Mouse (Mus musculus): ENCODE data around the gene Mogat1. TPM values are rescaled to one million over a fixed set of nuclear protein-coding genes. Genes with fewer than 3 reads are reported as not detected.
A peak's percentile ranks its signal among the peaks of the same experiment; 100 is the strongest.

The Mogat1 gene
- polyA plus RNA-seq, 1 experiment from 2014 or later, result 0.80 TPM

DNA sequence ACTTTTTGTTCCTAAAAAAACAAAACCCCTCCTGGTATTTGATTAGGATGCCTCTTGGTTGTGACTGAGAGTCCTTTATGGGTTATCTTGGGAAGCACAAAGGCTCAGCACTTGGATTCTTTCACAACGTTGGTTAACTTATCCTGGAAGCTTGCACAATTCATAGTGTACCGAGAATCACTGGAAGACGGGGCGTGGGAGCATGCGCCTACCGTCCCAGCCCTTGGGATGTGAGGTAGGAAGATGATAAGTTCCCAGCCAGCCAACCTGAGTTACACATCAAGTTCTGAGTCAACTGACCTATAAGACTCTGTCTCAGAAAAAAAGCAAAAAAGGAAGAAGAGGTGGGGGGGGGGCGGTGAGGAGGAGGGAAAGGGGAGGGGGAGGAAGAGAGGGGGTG, 8.1 kb downstream of the Mogat1 start:
- H3K9me3 ChIP-seq, result no peaks in the 10 kb centered on the region
- no peak overlapping the region for H3K27ac ChIP-seq
- no peak overlapping the region for H3K9ac ChIP-seq
- no peak overlapping the region for H3K4me2 ChIP-seq
- no peaks in the 10 kb centered on the region for H3K27me3 ChIP-seq (replicated peaks)
- H3K36me3 ChIP-seq (replicated peaks), result no peaks in the 10 kb centered on the region
- no peak for ATAC-seq (replicated peaks)
- H3K4me1 ChIP-seq, result no peaks in the 10 kb centered on the region
- 87% methylated on average over 7 of the region's 7 CpGs for WGBS
- H3K4me3 ChIP-seq, result no peak overlapping the region

DNA sequence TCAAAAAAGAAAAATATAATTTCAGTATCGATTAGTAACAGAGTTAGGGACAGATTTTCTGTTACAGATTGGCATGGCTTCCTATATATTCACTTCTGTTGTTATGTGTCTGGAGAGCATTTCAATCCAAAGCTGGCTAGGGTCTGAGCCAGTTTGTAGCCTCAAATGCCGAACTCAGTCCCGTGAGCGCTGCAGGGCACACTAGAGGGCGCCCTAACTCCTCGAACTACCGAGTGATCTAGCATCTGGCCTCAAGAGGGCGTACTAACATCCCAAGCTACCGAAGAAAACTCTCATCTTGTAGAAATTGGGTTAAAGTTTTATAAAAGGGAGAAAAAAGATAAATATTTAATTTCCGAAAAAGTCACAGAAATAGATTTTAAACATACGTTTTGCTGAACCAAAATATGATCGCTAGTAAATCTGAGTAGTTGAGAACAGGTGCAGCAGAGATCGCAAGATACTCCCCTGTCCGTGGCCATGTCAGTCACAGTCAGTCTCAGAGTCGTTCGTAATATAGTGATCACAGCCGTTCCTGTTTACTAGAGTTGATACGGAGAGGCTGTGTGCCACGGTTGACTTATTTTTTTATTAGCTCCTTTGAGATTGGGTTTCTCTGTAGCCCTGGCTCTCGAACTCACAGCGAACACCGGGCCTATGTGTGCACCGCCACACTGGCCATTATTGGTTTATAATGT, 14.5 kb downstream of the Mogat1 start:
- no peak overlapping the region for H3K4me3 ChIP-seq
- H3K4me2 ChIP-seq, result no peak overlapping the region
- no peaks in the 10 kb centered on the region for H3K9me3 ChIP-seq
- H3K27me3 ChIP-seq (replicated peaks), result no peaks in the 10 kb centered on the region
- no peak overlapping the region for H3K9ac ChIP-seq
- ATAC-seq (replicated peaks), result no peak
- H3K4me1 ChIP-seq, result no peaks in the 10 kb centered on the region
- H3K27ac ChIP-seq, result no peak overlapping the region
- no peaks in the 10 kb centered on the region for H3K36me3 ChIP-seq (replicated peaks)
- 48% methylated on average over 23 of the region's 23 CpGs for WGBS

DNA sequence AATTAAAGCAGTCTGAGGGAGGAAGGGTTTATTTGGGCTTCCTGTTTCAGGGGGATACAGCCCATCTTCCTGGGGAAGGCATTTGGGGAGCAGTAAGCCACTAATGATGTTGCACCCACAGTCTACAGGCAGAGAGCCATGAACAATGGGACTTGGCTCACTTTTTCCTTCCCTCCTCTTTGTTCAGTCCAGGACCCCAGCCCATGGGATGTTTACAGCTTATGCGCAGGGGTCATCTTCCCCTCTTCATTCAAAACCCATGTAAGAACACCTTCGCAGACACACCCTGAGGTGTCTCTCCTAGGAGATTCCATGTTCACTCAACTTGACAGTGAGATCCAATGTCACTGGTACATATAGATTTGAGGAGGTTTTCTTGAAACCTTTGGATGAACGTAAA, 17.6 kb downstream of the Mogat1 start:
- Histone ChIP-seq H3K27me3 (replicated peaks) (no peaks in the 10 kb centered on the region), H3K27ac (no peak overlapping the region), H3K4me1 (no peaks in the 10 kb centered on the region), H3K36me3 (replicated peaks) (no peaks in the 10 kb centered on the region), H3K4me3 (no peak overlapping the region), H3K9me3 (no peaks in the 10 kb centered on the region), H3K9ac (no peak overlapping the region), H3K4me2 (no peak overlapping the region)
- WGBS, result 93% methylated on average over 3 of the region's 3 CpGs
- ATAC-seq (replicated peaks), result no peak

DNA sequence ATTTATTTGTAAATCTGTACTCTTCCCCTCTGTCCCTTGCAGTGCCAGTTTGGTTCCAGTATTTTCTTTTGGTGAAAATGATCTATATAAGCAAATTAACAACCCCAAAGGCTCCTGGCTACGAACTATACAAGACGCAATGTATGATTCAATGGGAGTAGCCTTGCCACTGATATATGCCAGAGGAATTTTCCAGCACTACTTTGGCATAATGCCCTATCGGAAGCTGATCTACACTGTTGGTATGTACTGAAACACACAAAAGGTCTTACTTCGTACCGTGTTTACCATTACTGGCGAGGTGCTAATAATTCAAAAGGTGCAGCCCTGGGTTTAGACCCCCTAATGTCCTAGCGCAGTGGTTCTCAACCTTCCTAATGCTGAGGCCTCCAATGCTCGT, 18.2 kb downstream of the Mogat1 start:
- 94% methylated on average over 8 of the region's 8 CpGs for WGBS
- H3K9me3 ChIP-seq, result no peaks in the 10 kb centered on the region
- no peak for ATAC-seq (replicated peaks)
- H3K27ac ChIP-seq, result no peak overlapping the region
- no peaks in the 10 kb centered on the region for H3K4me1 ChIP-seq
- H3K27me3 ChIP-seq (replicated peaks), result no peaks in the 10 kb centered on the region
- H3K36me3 ChIP-seq (replicated peaks), result no peaks in the 10 kb centered on the region
- H3K9ac ChIP-seq, result no peak overlapping the region
- H3K4me3 ChIP-seq, result no peak overlapping the region
- no peak overlapping the region for H3K4me2 ChIP-seq

DNA sequence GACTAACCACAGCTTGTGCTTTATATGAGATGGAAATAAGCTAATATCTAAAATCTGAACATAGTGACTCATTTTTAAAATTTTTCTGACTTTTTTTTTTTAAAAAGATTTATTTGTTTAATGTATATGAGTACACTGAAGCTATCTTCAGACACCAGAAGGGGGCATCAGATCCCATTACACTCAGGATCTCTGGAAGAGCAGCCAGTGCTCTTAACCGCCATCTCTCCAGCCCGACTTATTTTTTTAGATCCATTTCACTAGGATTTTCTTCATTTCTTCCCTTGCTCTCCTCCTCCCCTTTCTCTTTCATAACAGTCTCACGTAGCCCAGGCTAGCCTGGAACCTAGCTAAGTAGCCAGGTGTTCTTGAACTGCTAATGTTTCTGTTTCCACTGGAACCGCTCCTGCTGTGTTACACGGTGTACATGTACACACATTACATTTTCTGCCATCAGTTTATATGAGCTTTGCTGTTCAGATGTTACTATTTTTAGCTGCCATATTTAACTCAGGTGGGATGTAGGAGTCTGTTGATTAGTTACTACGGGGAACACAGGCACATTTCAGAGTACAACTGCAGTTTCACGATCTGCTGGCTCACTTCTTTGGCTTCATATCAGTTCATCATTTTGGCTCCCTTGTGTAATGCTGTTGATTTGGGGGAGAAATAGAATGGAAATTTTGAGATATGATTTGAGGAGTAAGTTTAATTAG, 19.9 kb downstream of the Mogat1 start:
- WGBS, result 80% methylated on average over 7 of the region's 7 CpGs
- Histone ChIP-seq H3K4me3 (no peak overlapping the region), H3K9ac (no peak overlapping the region), H3K27me3 (replicated peaks) (no peaks in the 10 kb centered on the region), H3K4me1 (no peaks in the 10 kb centered on the region), H3K9me3 (no peaks in the 10 kb centered on the region), H3K36me3 (replicated peaks) (no peaks in the 10 kb centered on the region), H3K27ac (no peak overlapping the region), H3K4me2 (no peak overlapping the region)
- no peak for ATAC-seq (replicated peaks)

DNA sequence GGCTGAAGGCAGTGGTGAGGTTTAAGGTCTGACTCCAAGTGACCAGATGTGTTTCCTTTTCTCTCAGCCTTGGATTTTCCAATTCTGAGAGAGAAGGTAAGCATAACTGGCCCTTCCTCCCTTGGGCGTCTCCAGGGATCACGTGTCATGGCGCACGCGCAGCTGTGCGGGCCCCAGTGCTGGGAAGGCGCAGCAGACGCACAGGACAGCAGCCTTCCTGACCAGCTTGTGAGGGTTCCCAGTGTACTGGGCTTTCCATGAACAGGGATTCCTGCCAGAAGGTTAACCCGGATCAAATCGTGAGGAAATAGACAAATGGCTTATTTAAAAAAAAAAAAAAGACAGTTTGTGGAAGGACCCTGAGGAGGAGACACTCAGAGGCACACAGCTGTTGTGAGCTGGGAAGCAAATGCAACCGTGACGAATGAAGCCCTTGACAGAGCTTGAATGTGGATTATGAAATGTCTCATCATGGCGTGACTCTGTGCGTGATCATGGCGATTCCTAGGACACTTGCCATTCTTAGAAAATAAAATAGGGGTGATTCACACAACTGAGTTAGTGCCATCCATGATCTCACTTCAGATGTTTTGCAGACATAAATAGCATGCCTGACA, 21.5 kb downstream of the Mogat1 start:
- no peak overlapping the region for H3K4me3 ChIP-seq
- peaks cover 5% of the 10 kb centered on the region for H3K4me1 ChIP-seq
- no peak overlapping the region for H3K4me2 ChIP-seq
- 83% methylated on average over 15 of the region's 15 CpGs for WGBS
- H3K27ac ChIP-seq, result no peak overlapping the region
- no peaks in the 10 kb centered on the region for H3K36me3 ChIP-seq (replicated peaks)
- H3K9me3 ChIP-seq, result no peaks in the 10 kb centered on the region
- no peak overlapping the region for H3K9ac ChIP-seq
- no peaks in the 10 kb centered on the region for H3K27me3 ChIP-seq (replicated peaks)
- no peak for ATAC-seq (replicated peaks)

DNA sequence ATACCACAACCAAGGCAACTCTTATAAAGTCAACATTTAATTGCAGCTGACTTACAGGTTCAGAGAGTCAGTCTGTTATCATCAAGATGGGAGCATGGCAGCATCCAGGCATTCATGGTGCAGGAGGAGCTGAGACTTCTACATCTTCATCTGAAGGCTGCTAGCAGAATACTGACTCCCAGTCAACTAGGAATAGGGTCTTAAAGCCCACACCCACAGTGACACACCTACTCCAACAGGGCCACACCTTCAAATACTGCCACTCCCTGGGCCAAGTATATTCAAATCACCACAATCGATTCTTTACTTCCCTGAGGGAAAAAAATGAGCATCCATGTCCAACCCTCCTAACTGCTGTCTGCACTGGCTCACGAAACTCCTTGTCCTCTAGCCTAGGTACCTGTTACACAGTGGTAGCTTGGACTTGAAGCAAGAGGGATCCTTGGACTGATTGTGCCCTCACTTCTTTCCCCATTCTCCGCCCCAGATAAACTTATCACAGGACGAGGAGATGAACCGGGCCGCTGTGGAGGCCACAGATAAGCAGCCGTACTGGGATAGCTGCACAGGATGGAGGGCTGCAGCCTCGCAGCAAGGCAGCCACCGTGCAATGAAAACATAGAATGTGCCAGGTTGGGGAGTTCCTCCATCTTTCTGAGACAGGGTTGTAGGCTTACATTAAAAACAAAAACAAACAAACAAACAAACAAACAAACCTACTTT, 23.8 kb downstream of the Mogat1 start:
- Histone ChIP-seq H3K9me3 (no peaks in the 10 kb centered on the region), H3K27me3 (replicated peaks) (no peaks in the 10 kb centered on the region), H3K27ac (no peak overlapping the region), H3K4me2 (no peak overlapping the region), H3K36me3 (replicated peaks) (no peaks in the 10 kb centered on the region), H3K4me3 (no peak overlapping the region), H3K9ac (no peak overlapping the region), H3K4me1 (peaks cover 15% of the 10 kb centered on the region)
- WGBS, result 94% methylated on average over 9 of the region's 9 CpGs
- ATAC-seq (replicated peaks), result no peak

DNA sequence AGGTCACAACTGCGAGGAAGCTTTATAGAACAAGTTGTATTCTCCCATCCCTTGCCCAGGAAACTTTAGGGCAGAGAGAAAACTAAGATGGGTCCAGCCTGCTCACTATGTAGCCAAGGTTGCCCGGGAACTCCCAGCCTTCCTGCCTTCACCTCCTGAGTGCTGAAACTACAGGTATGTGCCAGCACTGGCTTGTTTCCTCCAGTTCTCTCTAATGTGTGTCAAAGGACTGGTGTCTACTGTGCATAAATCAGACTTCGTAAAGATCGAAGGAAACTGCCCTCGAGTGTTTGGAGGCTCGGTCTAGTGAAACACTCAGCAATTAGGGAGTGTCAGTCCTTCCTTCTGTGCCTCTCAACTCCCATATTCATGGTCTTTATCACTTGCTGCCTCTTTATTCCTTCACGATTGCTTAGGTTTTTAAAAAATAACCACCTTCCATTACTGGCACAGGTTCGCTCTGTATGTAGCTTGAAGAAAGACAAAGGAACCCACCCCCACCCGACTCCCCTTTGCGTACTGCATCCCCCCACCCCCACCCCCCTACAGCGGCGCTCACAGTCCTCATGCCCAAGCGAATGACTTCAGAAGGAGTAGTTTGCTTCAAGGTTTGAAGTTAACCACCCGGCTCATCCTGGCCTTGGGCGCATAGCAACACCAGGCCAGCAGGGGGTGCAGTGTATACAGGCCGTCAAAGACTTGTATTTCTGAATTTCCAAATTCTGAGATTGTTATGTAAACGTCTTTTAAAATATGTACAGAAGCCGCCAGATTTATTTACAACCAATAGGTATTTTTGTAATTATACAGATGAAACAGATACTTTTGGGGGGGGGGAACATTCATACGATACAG, 25.7 kb downstream of the Mogat1 start:
- 37% methylated on average over 19 of the region's 19 CpGs for WGBS
- H3K36me3 ChIP-seq (replicated peaks), result no peaks in the 10 kb centered on the region
- H3K4me3 ChIP-seq, result peak overlapping the region; percentile 39
- no peak overlapping the region for H3K27ac ChIP-seq
- ATAC-seq (replicated peaks), result peak; percentile 65; the same call in 1 of the 2 replicates
- no peaks in the 10 kb centered on the region for H3K9me3 ChIP-seq
- H3K4me1 ChIP-seq, result peaks cover 15% of the 10 kb centered on the region
- no peaks in the 10 kb centered on the region for H3K27me3 ChIP-seq (replicated peaks)
- H3K9ac ChIP-seq, result no peak overlapping the region
- peak overlapping the region; percentile 84 for H3K4me2 ChIP-seq

DNA sequence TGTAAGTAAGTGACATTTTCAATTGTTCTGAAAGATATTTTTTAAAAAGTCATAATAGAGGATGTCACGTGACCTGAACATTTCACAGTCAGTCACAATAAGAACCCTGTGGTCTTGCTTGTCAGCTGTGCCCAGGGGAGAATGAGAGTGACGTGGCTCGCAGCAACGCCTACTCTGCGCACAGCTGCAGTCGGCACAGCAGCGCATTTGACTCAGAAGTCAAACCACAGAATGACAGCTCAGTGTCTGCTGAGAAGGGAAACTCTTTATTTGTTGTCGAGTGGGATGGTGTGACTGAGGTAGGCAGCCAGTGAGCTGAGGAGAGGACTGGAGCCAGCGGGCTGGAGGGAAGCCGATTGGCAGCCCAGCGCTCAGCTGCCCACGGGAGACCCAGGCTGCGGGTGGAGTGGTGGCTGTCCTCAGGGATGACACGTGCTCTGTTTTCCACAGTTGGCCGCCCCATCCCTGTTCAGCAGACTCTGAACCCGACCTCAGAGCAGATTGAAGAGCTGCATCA, 26.8 kb downstream of the Mogat1 start:
- Histone ChIP-seq H3K4me3 (peak overlapping the region; percentile 39), H3K27ac (peak overlapping the region; percentile 75), H3K4me1 (peaks cover 15% of the 10 kb centered on the region), H3K9ac (peak overlapping the region; percentile 38), H3K36me3 (replicated peaks) (no peaks in the 10 kb centered on the region), H3K9me3 (no peaks in the 10 kb centered on the region), H3K4me2 (peak overlapping the region; percentile 84), H3K27me3 (replicated peaks) (no peaks in the 10 kb centered on the region)
- WGBS, result 10% methylated on average over 16 of the region's 16 CpGs
- ATAC-seq (replicated peaks), result peak; percentile 96

DNA sequence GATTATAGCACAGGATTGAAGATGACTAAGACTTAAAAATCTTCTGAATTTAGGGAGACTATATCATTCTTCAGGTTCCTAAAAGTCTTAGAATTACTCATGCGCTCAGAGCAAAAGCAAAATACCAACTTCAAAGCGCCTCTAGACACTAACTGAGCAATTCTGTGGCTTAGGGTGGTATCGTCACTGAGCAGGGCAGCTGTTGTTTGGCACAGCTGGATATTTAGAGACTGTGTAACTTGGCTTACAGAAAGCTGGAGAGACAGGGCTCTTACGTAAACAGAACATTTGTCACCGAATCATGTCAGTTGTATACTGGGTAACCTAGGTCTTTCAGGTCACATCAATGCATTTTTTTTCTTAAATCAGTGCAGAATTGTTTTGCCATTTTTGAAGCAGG, 27.6 kb downstream of the Mogat1 start:
- no peaks in the 10 kb centered on the region for H3K27me3 ChIP-seq (replicated peaks)
- peak overlapping the region; percentile 84 for H3K4me2 ChIP-seq
- WGBS, result 52% methylated on average over 5 of the region's 5 CpGs
- peaks cover 15% of the 10 kb centered on the region for H3K4me1 ChIP-seq
- no peak overlapping the region for H3K4me3 ChIP-seq
- H3K27ac ChIP-seq, result peak overlapping the region; percentile 75; the same call in 1 of the 2 replicates
- no peaks in the 10 kb centered on the region for H3K36me3 ChIP-seq (replicated peaks)
- no peaks in the 10 kb centered on the region for H3K9me3 ChIP-seq
- H3K9ac ChIP-seq, result no peak overlapping the region
- no peak for ATAC-seq (replicated peaks)

DNA sequence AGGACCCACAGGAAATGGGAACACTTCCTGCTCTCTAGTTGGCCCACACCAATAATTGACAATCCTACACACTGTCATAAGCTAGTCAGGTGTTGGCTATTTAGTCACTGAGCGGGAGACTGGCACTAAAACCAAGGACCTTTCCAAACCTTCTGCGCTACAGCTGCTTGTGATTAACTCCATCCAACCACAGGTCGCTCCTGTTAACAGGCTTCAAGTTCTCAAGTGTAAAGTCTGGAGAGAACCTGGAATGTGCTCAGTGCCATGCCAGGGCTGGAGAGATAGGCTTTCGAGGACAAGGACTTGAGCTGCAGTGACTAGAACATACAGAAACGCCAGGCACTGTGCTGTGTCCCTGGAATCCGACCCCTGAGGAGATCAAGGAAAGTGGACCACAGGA, 28.4 kb downstream of the Mogat1 start:
- ATAC-seq (replicated peaks), result no peak
- Histone ChIP-seq H3K27ac (no peak overlapping the region), H3K4me2 (no peak overlapping the region), H3K27me3 (replicated peaks) (no peaks in the 10 kb centered on the region), H3K9ac (no peak overlapping the region), H3K4me3 (no peak overlapping the region), H3K9me3 (no peaks in the 10 kb centered on the region), H3K4me1 (peaks cover 15% of the 10 kb centered on the region), H3K36me3 (replicated peaks) (no peaks in the 10 kb centered on the region)
- WGBS, result 75% methylated on average over 6 of the region's 6 CpGs
